Mouse (Mus musculus): Measurements from ENCODE around the gene Ctxn2.

The Ctxn2 gene

GRCm38 (mm10) chr2:125196771-125197170 lies 60.3 kb downstream of the Ctxn2 start:
- no peak for DNase-seq
